Mouse (Mus musculus) embryonic fibroblast, embryonic 13.5 days (primary cell): ENCODE results near the gene Slc25a13. TPM values are rescaled to one million over a fixed set of nuclear protein-coding genes. Genes with fewer than 3 reads are reported as not detected.

Experiments used
- H3K27ac ChIP-seq: 2 replicates; pipeline ENCODE4 v1.5.1; 2012; ENCODE audit warnings: low read length, control low read depth, inconsistent platforms; ENCODE audit not compliant: insufficient read depth
- H3K4me1 ChIP-seq: 2 replicates; pipeline ENCODE4 v1.6.1; 2011; ENCODE audit warnings: low read length; ENCODE audit not compliant: control insufficient read depth, insufficient read depth
- H3K4me3 ChIP-seq: 2 replicates; pipeline ENCODE4 v1.5.1; 2011; ENCODE audit warnings: mild to moderate bottlenecking, control low read depth, low read length; ENCODE audit not compliant: insufficient read depth
- CTCF ChIP-seq: IDR thresholded peaks from 2 replicates; pipeline ENCODE4 v1.5.1; 2011; ENCODE audit warnings: mild to moderate bottlenecking, control low read depth, low read length, moderate library complexity, borderline replicate concordance; ENCODE audit not compliant: insufficient read depth
- POLR2A ChIP-seq: IDR thresholded peaks from 2 replicates; pipeline ENCODE4 v1.6.1; 2011; ENCODE audit warnings: low read depth, mild to moderate bottlenecking, control low read depth, low read length, moderate library complexity
- polyA plus RNA-seq: library from polyadenylated mRNA; stranded (reverse); fragments of >200 nt; gene quantifications from 2 replicates; pipeline ENCODE4 v1.2.4, GENCODE M21; 2011; ENCODE audit warnings: low read depth; ENCODE audit not compliant: missing spikeins, insufficient read length

The Slc25a13 gene
- polyA plus RNA-seq, 1 experiment, result 9.3 TPM

DNA sequence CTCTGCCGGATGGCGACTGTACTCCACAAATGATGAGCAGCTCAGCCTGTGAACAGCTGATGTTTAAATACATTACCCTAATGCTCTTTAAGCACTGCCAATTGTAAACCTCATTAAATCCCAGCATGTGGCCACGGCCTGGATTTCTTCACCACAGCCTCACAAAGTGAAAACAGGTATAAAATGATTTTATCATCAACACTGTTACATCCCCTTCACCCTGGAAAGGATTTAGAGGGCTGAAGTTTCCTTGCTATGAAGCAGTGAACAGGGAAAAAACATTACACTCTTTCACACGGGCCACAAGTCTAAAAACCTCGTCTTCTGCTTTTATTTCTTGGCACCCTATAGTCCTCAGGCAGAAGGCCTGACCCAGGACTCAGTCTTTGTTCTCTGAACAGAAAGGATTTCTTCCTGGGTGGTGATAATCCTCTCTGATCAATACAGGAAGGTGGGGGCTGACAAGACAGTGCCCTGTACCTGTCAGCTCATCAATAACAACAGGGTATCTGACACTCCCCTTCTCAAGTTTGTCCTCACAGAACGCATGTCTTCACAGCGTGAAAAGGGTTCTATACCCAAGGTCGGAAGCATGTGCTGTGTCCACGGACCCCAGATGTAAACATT lies 42.9 kb downstream of the Slc25a13 start:
- TF ChIP-seq CTCF (no peak), POLR2A (no peak)

DNA sequence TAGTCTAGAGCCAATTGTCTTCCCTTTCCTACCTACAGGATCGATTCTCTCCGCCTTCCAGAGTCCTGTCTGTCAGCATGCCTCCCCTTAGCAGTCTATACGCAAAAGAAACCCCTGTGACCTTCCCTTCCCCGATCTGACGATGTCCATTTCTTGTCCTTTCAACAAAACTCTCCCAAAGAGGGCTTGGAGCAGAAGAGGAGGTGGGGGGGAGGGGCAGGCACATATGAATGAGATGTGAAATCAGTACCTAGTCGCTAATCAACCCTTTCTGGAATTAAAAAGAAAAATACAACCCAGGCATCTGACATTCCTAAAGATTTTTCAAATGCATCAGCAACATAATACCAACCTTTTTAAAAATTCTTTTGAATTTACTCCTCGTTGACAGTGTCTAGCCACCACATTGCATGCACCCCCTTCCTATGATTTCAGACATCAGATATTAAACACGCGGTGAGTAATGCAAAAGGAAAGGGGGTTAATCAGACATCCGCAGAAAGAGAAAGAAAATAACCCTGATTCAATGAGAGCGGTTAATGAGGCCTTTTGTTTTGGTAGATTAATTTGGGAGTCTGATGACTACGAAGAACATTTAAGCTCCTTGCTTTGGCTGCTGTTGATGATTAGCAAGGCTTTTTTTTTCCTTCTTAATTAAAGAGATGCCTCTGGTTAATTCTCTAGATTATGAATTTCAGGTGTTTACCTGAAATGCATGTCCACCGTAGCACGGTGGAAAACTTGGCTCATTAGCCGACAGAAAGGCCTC lies 43.6 kb downstream of the Slc25a13 start:
- Histone ChIP-seq H3K4me1 (peaks cover 22% of the 10 kb centered on the region), H3K27ac (peak overlapping the region; percentile 41), H3K4me3 (no peak overlapping the region)
- no peak for TF ChIP-seq POLR2A
- no peak for TF ChIP-seq CTCF

More for the DNA sequence above, 42.9 kb downstream of the Slc25a13 start:
- peak overlapping the region; percentile 39 for H3K27ac ChIP-seq
- H3K4me1 ChIP-seq, result peaks cover 15% of the 10 kb centered on the region
- H3K4me3 ChIP-seq, result no peak overlapping the region

DNA sequence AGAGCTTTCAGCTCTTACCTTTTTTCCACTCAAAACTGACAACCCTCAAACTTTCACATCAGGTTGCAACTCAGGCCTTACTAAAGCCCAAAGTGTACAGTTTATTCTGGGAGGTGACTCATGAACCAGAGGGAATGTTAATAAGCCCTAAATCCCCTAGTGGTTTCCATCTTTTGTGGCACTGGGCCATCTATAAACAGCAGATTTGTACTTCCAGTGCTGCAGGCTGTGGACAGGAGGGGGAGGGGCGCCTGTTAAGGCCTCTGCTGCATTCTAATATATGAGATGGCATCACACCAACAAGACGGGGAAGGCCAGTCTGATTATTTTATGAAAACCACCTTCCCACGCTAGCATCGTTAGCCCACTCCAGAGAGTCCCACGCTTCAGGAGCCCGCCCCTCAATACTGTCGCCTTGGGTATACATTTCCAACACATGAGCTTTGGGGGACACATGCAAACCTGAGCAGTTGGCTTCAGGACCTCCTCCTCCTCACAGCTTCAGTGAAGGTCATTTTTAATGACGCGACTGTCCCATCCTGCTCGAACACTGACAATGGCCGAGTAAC lies 48.3 kb downstream of the Slc25a13 start:
- peak overlapping the region; percentile 56; the same call in 1 of the 2 replicates for H3K27ac ChIP-seq
- no peak overlapping the region for H3K4me3 ChIP-seq
- H3K4me1 ChIP-seq, result peaks cover 18% of the 10 kb centered on the region
- no peak for TF ChIP-seq CTCF
- no peak for TF ChIP-seq POLR2A

DNA sequence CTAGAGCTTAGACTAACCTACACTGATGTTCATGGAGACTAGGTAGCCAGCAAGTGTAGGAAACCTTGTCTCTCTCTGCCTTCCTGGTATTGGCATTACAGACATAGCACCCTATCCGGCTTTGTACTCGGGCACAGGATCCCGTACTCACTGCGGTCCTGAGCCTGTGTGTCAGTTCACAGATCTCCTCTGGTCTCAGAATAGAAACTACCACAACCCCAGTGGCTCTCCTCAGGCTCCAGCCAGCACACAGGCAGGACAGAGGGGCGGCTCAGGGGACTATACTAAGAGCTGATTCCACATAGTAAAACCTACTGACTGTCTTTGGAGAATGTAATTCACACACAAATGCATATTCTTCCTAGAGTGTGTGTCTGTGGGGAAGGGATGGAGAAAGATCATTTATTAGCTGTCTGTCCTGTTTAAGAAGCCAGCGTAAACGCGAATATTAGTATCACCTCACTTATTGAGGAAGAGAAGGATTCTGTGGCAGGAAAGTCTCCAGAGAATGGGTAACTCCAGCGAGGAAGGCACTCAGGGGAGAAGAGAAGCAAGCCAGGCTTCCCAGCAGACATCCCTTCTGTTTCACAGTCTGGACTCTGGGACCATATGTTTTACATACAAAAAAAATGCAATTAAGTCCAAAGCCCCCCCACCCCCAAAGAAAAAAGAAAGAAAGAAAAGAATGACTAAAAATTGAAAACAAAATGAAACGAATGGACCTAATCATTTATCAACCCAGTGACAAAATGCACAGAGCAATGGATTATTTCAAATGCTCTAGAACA lies 49.4 kb downstream of the Slc25a13 start:
- Histone ChIP-seq H3K27ac (no peak overlapping the region), H3K4me3 (no peak overlapping the region), H3K4me1 (peaks cover 12% of the 10 kb centered on the region)
- TF ChIP-seq POLR2A (no peak), CTCF (no peak)

DNA sequence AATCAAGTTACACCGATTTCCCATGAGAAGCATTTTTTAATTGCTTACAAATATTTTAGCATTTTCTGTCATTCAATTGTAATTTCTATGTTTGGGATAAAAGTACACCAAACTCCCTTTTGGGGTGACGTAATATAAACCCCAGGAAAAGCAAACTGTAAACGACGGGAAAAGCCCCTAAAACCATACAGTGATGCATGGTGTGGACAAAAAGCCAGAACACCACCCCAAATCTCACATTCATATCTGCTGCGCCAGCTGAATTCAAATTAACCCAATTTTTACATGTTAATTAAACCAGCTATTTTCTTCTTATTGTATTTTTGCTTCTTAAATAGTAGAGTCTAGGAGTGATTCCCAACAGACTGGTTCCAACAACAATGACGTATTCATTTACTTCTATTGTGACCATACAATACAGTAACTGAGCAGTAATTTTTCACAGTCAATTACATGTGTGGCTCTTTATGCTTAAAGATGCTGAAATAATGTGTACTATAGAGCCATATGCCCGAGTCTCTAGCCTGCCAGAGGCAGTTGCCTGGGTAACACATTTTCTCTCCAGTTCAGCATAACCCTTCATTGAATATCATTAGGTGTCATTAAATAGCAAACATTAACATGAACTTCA lies 53.9 kb downstream of the Slc25a13 start:
- no peak for TF ChIP-seq CTCF
- TF ChIP-seq POLR2A, result no peak
- no peak overlapping the region for H3K27ac ChIP-seq
- H3K4me1 ChIP-seq, result peaks cover 11% of the 10 kb centered on the region
- no peak overlapping the region for H3K4me3 ChIP-seq

DNA sequence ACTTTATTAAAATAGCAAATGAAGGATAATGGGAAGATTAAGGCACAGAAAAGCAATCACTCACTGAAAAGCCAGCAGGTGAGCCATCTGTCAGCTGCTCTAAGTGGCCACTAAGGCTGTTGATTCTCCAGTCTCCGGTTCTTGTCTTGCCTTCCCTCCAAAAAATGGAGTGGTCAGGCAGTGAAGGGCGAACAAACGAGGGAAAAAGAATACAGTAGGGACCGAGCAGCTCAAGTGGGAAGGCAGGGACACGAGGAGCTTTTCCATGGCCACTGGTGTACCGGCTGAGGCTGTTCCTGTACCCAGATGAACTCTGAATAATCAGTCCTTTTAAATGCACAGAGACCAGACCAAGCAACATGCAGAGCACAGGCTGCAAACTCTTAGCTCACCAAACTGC lies 54.8 kb downstream of the Slc25a13 start:
- Histone ChIP-seq H3K27ac (no peak overlapping the region), H3K4me1 (peaks cover 11% of the 10 kb centered on the region)
- no peak for TF ChIP-seq POLR2A
- TF ChIP-seq CTCF, result no peak

DNA sequence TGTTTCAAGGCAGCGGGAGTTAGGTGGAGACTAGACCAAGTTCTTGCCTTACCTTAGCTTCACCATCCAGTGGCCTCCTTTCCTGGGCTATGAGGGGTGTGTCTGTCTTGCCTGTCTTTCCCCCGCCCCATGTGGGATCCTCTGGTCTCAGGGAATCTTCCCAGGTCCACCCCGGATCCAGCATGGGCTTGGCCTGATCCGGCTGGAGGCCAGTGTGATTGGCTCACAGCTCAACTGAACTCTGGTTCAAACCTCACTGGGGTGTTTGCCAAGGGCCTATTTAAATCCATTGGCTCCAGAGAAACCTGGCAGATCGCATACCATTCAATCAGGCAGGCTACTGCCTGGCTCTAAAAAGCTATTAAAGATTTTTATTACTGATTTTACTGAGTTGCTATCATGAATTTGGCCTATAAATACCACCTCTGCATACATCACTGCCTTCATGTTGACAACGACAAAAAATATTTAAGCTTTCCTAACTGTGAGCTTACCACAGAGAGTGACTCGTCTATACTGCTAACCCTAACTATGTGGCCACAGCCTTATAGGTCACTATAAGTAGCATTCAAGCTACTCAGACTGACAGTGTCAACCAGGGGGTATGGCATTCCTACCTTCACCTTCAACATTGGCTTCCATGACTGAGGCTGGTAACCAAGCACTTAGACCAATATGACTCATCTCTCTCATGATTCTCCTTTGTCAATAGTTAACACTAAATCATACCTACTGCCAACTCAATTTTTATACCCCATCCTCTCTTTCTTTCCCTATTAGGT lies 56.1 kb downstream of the Slc25a13 start:
- TF ChIP-seq POLR2A, result no peak
- no peak for TF ChIP-seq CTCF
- peak overlapping the region; percentile 8; the same call in 1 of the 2 replicates for H3K27ac ChIP-seq
- no peak overlapping the region for H3K4me3 ChIP-seq
- peaks cover 11% of the 10 kb centered on the region for H3K4me1 ChIP-seq

More for the DNA sequence above, 54.8 kb downstream of the Slc25a13 start:
- no peak overlapping the region for H3K4me3 ChIP-seq

DNA sequence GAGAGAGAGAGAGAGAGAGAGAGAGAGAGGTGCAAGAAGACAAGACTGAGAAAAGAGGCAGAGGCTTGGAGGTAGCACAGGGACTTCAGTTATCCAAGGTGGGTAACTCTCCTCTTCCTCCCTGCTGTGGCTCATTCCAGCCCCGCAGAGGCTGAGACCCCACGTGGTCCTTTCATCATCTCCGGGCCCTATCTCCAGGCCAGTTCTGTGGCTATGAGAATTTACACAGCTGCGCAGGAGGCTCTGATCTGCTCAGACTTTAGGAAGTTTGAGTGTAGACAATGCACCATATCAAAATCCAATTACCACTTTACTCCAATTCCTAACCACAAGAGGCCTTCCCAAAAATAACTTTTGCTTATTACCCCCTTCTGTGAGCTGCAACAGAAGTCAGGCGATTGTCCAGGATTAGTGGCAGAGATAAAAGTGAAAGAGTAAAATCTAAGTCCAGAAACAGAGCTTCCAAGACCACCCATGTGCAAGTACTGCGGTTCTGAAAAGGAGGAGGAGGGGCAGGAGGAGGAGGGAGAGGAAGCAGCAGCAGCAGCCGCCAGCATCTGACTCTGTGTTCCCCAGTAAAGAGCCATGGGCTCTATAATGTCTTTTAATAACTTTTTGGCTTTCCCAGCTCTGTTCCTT lies 57.6 kb downstream of the Slc25a13 start:
- peaks cover 11% of the 10 kb centered on the region for H3K4me1 ChIP-seq
- no peak overlapping the region for H3K4me3 ChIP-seq
- H3K27ac ChIP-seq, result no peak overlapping the region
- no peak for TF ChIP-seq CTCF
- TF ChIP-seq POLR2A, result no peak
